Mouse (Mus musculus): ENCODE measurements around the gene Ndufa4l2. TPM values are rescaled to one million over a fixed set of nuclear protein-coding genes. Genes with fewer than 3 reads are reported as not detected.

Gene Ndufa4l2
- polyA plus RNA-seq, 1 experiment from 2014 or later, result 27.1 TPM

GRCm38 (mm10) chr10:127563840-127564239 is 49.1 kb downstream of the Ndufa4l2 start:
- Histone ChIP-seq H3K36me3 (ENCODE audit: control insufficient read depth, insufficient read depth, low read length) (peaks cover 59% of the 10 kb centered on the region), H3K4me2 (replicated peaks; ENCODE audit: low read depth, low read length) (no peak overlapping the region), H3K27ac (ENCODE audit: low read depth, low read length) (0 out of 2 replicates have a peak overlapping the region, but pooled peaks have one; percentile 37), H3K9ac (ENCODE audit: low read depth, low read length) (no peak overlapping the region; the same call in 1 of the 2 replicates), H3K27me3 (ENCODE audit: control insufficient read depth, insufficient read depth, low read length) (no peaks in the 10 kb centered on the region), H3K4me1 (ENCODE audit: control insufficient read depth, insufficient read depth, low read length) (peaks cover 16% of the 10 kb centered on the region; the same call in 1 of the 2 replicates), H3K4me3 (ENCODE audit: low read length) (no peak overlapping the region), H3K9me3 (ENCODE audit: control insufficient read depth, low read length) (no peaks in the 10 kb centered on the region)
- peak; percentile 10; the same call in 1 of the 2 replicates for ATAC-seq (ENCODE audit: low FRiP score, low TSS enrichment)
- WGBS, result 49% methylated on average over 8 of the region's 8 CpGs

GRCm38 (mm10) chr10:127564301-127564700 is 49.5 kb downstream of the Ndufa4l2 start:
- no peak overlapping the region for H3K4me2 ChIP-seq (replicated peaks; ENCODE audit: low read depth, low read length)
- H3K36me3 ChIP-seq (ENCODE audit: control insufficient read depth, insufficient read depth, low read length), result peaks cover 58% of the 10 kb centered on the region
- ATAC-seq (ENCODE audit: low FRiP score, low TSS enrichment), result peak; percentile 81
- WGBS, result 44% methylated on average over 13 of the region's 13 CpGs
- no peak overlapping the region for H3K9ac ChIP-seq (ENCODE audit: low read depth, low read length)
- H3K27ac ChIP-seq (ENCODE audit: low read depth, low read length), result peak overlapping the region; percentile 47; the same call in 1 of the 2 replicates
- no peaks in the 10 kb centered on the region for H3K27me3 ChIP-seq (ENCODE audit: control insufficient read depth, insufficient read depth, low read length)
- no peak overlapping the region for H3K4me3 ChIP-seq (ENCODE audit: low read length)
- H3K9me3 ChIP-seq (ENCODE audit: control insufficient read depth, low read length), result no peaks in the 10 kb centered on the region
- peaks cover 16% of the 10 kb centered on the region; the same call in 1 of the 2 replicates for H3K4me1 ChIP-seq (ENCODE audit: control insufficient read depth, insufficient read depth, low read length)

Other genes with a start within 250 kb of the Ndufa4l2 start
- 164 and 173 TPM in 2 replicates for gene Dctn2, start 248.6 kb upstream of the Ndufa4l2 start, polyA plus RNA-seq (2014; fragmentation: Nextera tagmentation; extraction: Ambion mirVana)
- 16.2 and 22.3 TPM in 2 replicates for gene Mbd6, start 225.9 kb upstream of the Ndufa4l2 start, polyA plus RNA-seq (2014; fragmentation: Nextera tagmentation; extraction: Ambion mirVana)
- 93.9 and 146 TPM in 2 replicates for gene Mars, start 203.2 kb upstream of the Ndufa4l2 start, polyA plus RNA-seq (2014; fragmentation: Nextera tagmentation; extraction: Ambion mirVana)
- gene Arhgap9, start 193.0 kb upstream of the Ndufa4l2 start, polyA plus RNA-seq (2014; fragmentation: Nextera tagmentation; extraction: Ambion mirVana), result 3.0 and 3.1 TPM in 2 replicates
- gene Gli1, start 173.0 kb upstream of the Ndufa4l2 start, polyA plus RNA-seq (2014; fragmentation: Nextera tagmentation; extraction: Ambion mirVana), result 8.2 and 9.2 TPM in 2 replicates
- gene Inhbe, start 160.6 kb upstream of the Ndufa4l2 start, polyA plus RNA-seq (2014; fragmentation: Nextera tagmentation; extraction: Ambion mirVana), result 0.07 and 0.08 TPM in 2 replicates
- 0.10 and 0.22 TPM in 2 replicates for gene Inhbc, start 144.5 kb upstream of the Ndufa4l2 start, polyA plus RNA-seq (2014; fragmentation: Nextera tagmentation; extraction: Ambion mirVana)
- 36.6 and 37.9 TPM in 2 replicates for gene R3hdm2, start 134.6 kb upstream of the Ndufa4l2 start, polyA plus RNA-seq (2014; fragmentation: Nextera tagmentation; extraction: Ambion mirVana)
- gene Stac3, start 13.3 kb upstream of the Ndufa4l2 start, polyA plus RNA-seq (2014; fragmentation: Nextera tagmentation; extraction: Ambion mirVana), result 0.39 and 0.50 TPM in 2 replicates
- gene Shmt2, start 7.5 kb downstream of the Ndufa4l2 start, polyA plus RNA-seq (2014; fragmentation: Nextera tagmentation; extraction: Ambion mirVana), result 68.9 and 99.8 TPM in 2 replicates
- gene Nxph4, start 19.6 kb downstream of the Ndufa4l2 start, polyA plus RNA-seq (2014; fragmentation: Nextera tagmentation; extraction: Ambion mirVana), result 0.49 and 1.2 TPM in 2 replicates
- gene Lrp1, start 106.2 kb downstream of the Ndufa4l2 start, polyA plus RNA-seq (2014; fragmentation: Nextera tagmentation; extraction: Ambion mirVana), result 44.2 and 54.9 TPM in 2 replicates
- gene Stat6, start 128.0 kb downstream of the Ndufa4l2 start, polyA plus RNA-seq (2014; fragmentation: Nextera tagmentation; extraction: Ambion mirVana), result 14.0 and 18.9 TPM in 2 replicates
- gene Nemp1, start 151.9 kb downstream of the Ndufa4l2 start, polyA plus RNA-seq (2014; fragmentation: Nextera tagmentation; extraction: Ambion mirVana), result 7.6 and 12.4 TPM in 2 replicates
- gene Nab2, start 153.6 kb downstream of the Ndufa4l2 start, polyA plus RNA-seq (2014; fragmentation: Nextera tagmentation; extraction: Ambion mirVana), result 19.0 and 19.8 TPM in 2 replicates
- gene Myo1a, start 190.2 kb downstream of the Ndufa4l2 start, polyA plus RNA-seq (2014; fragmentation: Nextera tagmentation; extraction: Ambion mirVana), result 0.20 and 0.45 TPM in 2 replicates
- 1.6 and 2.8 TPM in 2 replicates for gene Tac2, start 209.5 kb downstream of the Ndufa4l2 start, polyA plus RNA-seq (2014; fragmentation: Nextera tagmentation; extraction: Ambion mirVana)
- 6.9 and 7.6 TPM in 2 replicates for gene Zbtb39, start 224.6 kb downstream of the Ndufa4l2 start, polyA plus RNA-seq (2014; fragmentation: Nextera tagmentation; extraction: Ambion mirVana)
- gene Gpr182, start 236.8 kb downstream of the Ndufa4l2 start, polyA plus RNA-seq (2014; fragmentation: Nextera tagmentation; extraction: Ambion mirVana), result 2.0 and 3.7 TPM in 2 replicates
- gene Rdh1, start 244.8 kb downstream of the Ndufa4l2 start, polyA plus RNA-seq (2014; fragmentation: Nextera tagmentation; extraction: Ambion mirVana), result 0.05 and 0.07 TPM in 2 replicates
- 0.26 TPM in 1 of 2 replicates, not detected in the other for gene Rdh16f1, start 244.8 kb downstream of the Ndufa4l2 start, polyA plus RNA-seq (2014; fragmentation: Nextera tagmentation; extraction: Ambion mirVana)

All from kidney, embryonic 14.5 days (tissue).